Mouse (Mus musculus) heart, embryonic 16.5 days (tissue): ENCODE measurements around the gene 4933434E20Rik. TPM values are rescaled to one million over a fixed set of nuclear protein-coding genes. Genes with fewer than 3 reads are reported as not detected.

Experiments
- ATAC-seq: fragments of 200-750 bp; cut with Nextera tagmentation; replicated peaks from 2 replicates; pipeline ENCODE4 v1.8.0; 2017; ENCODE audit warnings: moderate number of reproducible peaks; ENCODE audit not compliant: insufficient read depth, low FRiP score; ENCODE audit errors: extremely low read depth
- H3K27ac ChIP-seq: fragments of 300-500 bp; sonication (generic); 2 replicates; pipeline ENCODE4 v1.5.1; 2014; ENCODE audit warnings: mild to moderate bottlenecking, low read length, control low read depth, moderate library complexity
- H3K27me3 ChIP-seq: fragments of 300-500 bp; sonication (generic); 2 replicates; pipeline ENCODE4 v1.6.1; 2014; ENCODE audit warnings: low read length, mixed read lengths; ENCODE audit not compliant: control insufficient read depth, insufficient read depth
- H3K36me3 ChIP-seq: fragments of 300-500 bp; sonication (generic); 2 replicates; pipeline ENCODE4 v1.6.1; 2014; ENCODE audit not compliant: control insufficient read depth, insufficient read depth
- H3K4me1 ChIP-seq: fragments of 300-500 bp; sonication (generic); 2 replicates; pipeline ENCODE4 v1.6.1; 2014; ENCODE audit warnings: low read length, mixed read lengths; ENCODE audit not compliant: control insufficient read depth, insufficient read depth
- H3K4me2 ChIP-seq: fragments of 300-500 bp; sonication (generic); 2 replicates; pipeline ENCODE4 v1.6.1; 2014; ENCODE audit warnings: low read depth, mild to moderate bottlenecking, control low read depth, low read length
- H3K4me3 ChIP-seq: fragments of 300-500 bp; sonication (generic); 2 replicates; pipeline ENCODE4 v1.5.1; 2014; ENCODE audit warnings: mild to moderate bottlenecking, control low read depth, low read length
- H3K9ac ChIP-seq: fragments of 300-500 bp; sonication (generic); 2 replicates; pipeline ENCODE4 v1.6.1; 2014; ENCODE audit warnings: low read length, control low read depth
- H3K9me3 ChIP-seq: fragments of 300-500 bp; sonication (generic); replicated peaks from 2 replicates; pipeline ENCODE4 v1.6.1; 2016; ENCODE audit warnings: low read length; ENCODE audit not compliant: control insufficient read depth
- WGBS: fragments of 180-500 bp; shearing (Covaris S2); extraction: QIAGEN DNeasy Blood & Tissue Kit; methylation state at CpG from one replicate; pipeline ENCODE4 v1.1.7; 2014; 5-methylcytosine and 5-hydroxymethylcytosine counted together
- polyA plus RNA-seq: library from polyadenylated mRNA; unstranded; fragments of >200 nt; fragmentation: Nextera tagmentation; extraction: Ambion mirVana; gene quantifications from 2 replicates; pipeline ENCODE4 v1.2.1, GENCODE M21; 2015

The 4933434E20Rik gene
- polyA plus RNA-seq, 1 experiment from 2014 or later, result 151 TPM

DNA sequence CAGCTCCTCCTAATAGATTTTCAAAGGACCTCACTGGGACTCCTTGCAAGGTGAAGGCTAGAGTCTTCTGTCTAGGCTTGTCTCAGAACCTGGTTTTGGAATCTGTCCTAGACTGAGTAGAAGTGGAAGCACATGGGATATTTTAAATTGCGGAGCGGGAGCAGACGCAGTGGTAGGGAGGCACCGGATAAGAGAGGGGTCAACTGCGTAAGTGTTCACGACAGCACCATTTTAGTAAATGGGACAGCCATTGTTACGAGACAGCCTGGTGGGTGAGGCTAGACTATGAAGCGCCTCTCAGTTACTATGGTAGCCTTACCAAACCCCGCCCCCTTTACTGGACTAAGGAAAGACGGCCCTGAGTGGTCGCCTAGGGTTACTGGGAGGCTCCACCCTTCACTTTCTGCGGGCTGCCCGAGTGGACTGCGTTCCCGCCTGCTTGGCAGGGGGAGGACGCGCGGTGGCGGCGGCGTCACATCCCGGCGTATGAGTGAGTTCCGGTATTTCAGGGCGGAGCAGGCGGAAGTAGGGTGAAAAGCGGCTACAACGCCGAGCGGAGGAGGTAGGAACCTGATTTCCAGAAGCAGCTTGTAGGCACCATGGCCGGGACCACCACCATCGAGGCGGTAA, 27.8 kb downstream of the 4933434E20Rik start:
- Histone ChIP-seq H3K4me2 (peak overlapping the region; percentile 86), H3K9me3 (no peaks in the 10 kb centered on the region), H3K4me3 (peak overlapping the region; percentile 96), H3K9ac (peak overlapping the region; percentile 94), H3K36me3 (no peaks in the 10 kb centered on the region), H3K4me1 (peaks cover 45% of the 10 kb centered on the region), H3K27ac (peak overlapping the region; percentile 99), H3K27me3 (no peaks in the 10 kb centered on the region)
- peak; percentile 91 for ATAC-seq
- WGBS, result under 1% methylated on average over 33 of the region's 33 CpGs

- Histone ChIP-seq H3K9ac (peak overlapping the region; percentile 94), H3K4me2 (peak overlapping the region; percentile 86), H3K4me1 (peaks cover 52% of the 10 kb centered on the region), H3K36me3 (no peaks in the 10 kb centered on the region), H3K9me3 (no peaks in the 10 kb centered on the region), H3K27me3 (no peaks in the 10 kb centered on the region), H3K27ac (peak overlapping the region; percentile 99), H3K4me3 (peak overlapping the region; percentile 96)
- ATAC-seq, result peak; percentile 61
- under 1% methylated on average over 53 of the region's 53 CpGs for WGBS
Observed at GRCm38 (mm10) chr3:90079763-90080497, 28.5 kb downstream of the 4933434E20Rik start.

DNA sequence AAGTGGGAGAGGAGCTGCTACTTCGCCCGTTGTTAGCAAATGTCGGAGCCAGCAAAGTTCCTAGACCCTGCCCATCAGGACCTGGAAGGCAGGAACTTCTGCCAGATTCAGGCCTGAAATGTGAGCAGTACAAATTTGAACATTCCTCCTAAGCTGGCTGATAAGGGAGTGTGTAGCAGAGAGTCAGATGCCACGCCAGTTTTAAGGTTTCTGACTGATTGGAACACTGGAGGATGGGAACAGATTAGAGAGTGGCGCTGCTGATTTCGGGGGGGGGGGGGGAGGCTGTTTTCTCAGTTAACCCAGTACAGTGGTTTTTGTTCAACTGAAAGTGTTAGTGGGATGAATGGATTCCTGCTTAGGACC, 29.0 kb downstream of the 4933434E20Rik start:
- H3K9ac ChIP-seq, result peak overlapping the region; percentile 94
- no peaks in the 10 kb centered on the region for H3K27me3 ChIP-seq
- H3K4me3 ChIP-seq, result peak overlapping the region; percentile 96
- H3K4me1 ChIP-seq, result peaks cover 58% of the 10 kb centered on the region
- H3K4me2 ChIP-seq, result peak overlapping the region; percentile 86
- H3K27ac ChIP-seq, result peak overlapping the region; percentile 99
- no peak for ATAC-seq
- H3K36me3 ChIP-seq, result no peaks in the 10 kb centered on the region
- no peaks in the 10 kb centered on the region for H3K9me3 ChIP-seq
- WGBS, result 0% methylated on average over 6 of the region's 6 CpGs

- 60% methylated on average over 5 of the region's 5 CpGs for WGBS
- ATAC-seq, result no peak
- Histone ChIP-seq H3K4me3 (peak overlapping the region; percentile 96), H3K9me3 (no peaks in the 10 kb centered on the region), H3K27me3 (no peaks in the 10 kb centered on the region), H3K36me3 (no peaks in the 10 kb centered on the region; the same call in 1 of the 2 replicates), H3K9ac (peak overlapping the region; percentile 59), H3K4me1 (peaks cover 61% of the 10 kb centered on the region), H3K27ac (peak overlapping the region; percentile 74), H3K4me2 (peak overlapping the region; percentile 86)
Observed at GRCm38 (mm10) chr3:90081365-90082240, 30.2 kb downstream of the 4933434E20Rik start.

- H3K4me1 ChIP-seq, result peaks cover 57% of the 10 kb centered on the region
- 27% methylated on average over 5 of the region's 5 CpGs for WGBS
- ATAC-seq, result no peak
Observed at GRCm38 (mm10) chr3:90083034-90083433, 31.6 kb downstream of the 4933434E20Rik start.

DNA sequence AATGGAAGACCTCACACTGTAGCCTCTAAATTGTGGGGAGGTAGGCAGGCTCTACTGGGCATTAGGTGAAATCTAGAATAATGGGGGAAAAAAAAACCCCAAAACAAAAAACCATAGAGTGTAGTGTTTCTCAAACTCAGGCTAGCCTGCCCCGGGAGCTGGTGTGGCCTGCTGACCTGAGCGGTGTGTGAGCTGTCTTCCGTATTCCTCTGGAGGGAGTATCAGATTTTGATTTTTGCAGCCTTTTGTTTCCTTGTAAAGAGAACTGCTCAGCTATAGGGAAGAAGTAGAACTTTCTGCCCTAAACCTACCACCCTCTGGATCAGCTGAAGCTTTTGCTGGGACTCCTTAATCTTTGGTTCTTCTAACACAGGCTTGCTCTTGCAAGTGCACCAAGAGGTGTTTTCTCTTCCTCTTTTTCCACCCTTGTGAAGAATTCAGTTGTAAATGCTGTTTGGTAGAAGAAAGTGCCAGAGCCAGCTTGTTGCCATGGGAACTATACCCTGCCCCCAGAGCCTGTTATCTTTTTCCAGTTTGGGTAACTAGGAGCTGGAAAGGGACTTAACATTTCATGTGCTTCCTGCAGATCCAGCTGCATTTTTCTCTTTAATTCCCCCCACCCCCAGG, 32.4 kb downstream of the 4933434E20Rik start:
- H3K36me3 ChIP-seq, result peaks cover 19% of the 10 kb centered on the region
- peak overlapping the region; percentile 86 for H3K4me2 ChIP-seq
- H3K9me3 ChIP-seq, result no peaks in the 10 kb centered on the region
- no peak overlapping the region for H3K4me3 ChIP-seq
- peak overlapping the region; percentile 74 for H3K27ac ChIP-seq
- H3K4me1 ChIP-seq, result peaks cover 53% of the 10 kb centered on the region
- no peak for ATAC-seq
- H3K9ac ChIP-seq, result no peak overlapping the region; the same call in 1 of the 2 replicates
- no peaks in the 10 kb centered on the region for H3K27me3 ChIP-seq
- 41% methylated on average over 3 of the region's 3 CpGs for WGBS

More at GRCm38 (mm10) chr3:90083034-90083433, 31.6 kb downstream of the 4933434E20Rik start:
- H3K4me2 ChIP-seq, result peak overlapping the region; percentile 86
- H3K36me3 ChIP-seq, result peaks cover 11% of the 10 kb centered on the region
- H3K27ac ChIP-seq, result peak overlapping the region; percentile 74
- H3K4me3 ChIP-seq, result peak overlapping the region; percentile 17
- peak overlapping the region; percentile 18 for H3K9ac ChIP-seq
- H3K9me3 ChIP-seq, result no peaks in the 10 kb centered on the region
- H3K27me3 ChIP-seq, result no peaks in the 10 kb centered on the region

DNA sequence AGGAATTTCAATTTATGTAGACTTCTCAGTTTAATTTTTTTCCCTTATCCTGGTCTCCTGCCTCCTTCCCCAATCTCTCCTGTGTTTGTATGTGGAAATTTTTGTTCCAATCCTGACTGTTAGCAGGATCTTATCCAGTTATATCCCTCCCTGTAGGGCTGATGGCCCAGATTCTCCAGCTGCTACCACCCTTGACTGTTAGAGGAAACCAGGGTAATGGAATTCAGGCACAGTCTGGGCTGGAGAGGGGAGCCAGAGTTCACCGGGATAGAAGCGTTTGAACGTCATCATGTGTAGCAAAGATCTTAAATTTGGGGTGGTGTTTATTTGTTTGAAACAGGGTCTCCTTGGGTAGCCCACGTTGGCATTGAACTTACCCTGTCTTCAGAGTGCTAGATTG, 33.4 kb downstream of the 4933434E20Rik start:
- peak overlapping the region; percentile 25; the same call in 1 of the 2 replicates for H3K27ac ChIP-seq
- H3K9me3 ChIP-seq, result no peaks in the 10 kb centered on the region
- peak overlapping the region; percentile 4; the same call in 1 of the 2 replicates for H3K4me2 ChIP-seq
- WGBS, result 49% methylated on average over 4 of the region's 4 CpGs
- H3K27me3 ChIP-seq, result no peaks in the 10 kb centered on the region
- no peak for ATAC-seq
- H3K36me3 ChIP-seq, result peaks cover 29% of the 10 kb centered on the region
- H3K4me1 ChIP-seq, result peaks cover 50% of the 10 kb centered on the region
- H3K4me3 ChIP-seq, result no peak overlapping the region
- no peak overlapping the region for H3K9ac ChIP-seq

DNA sequence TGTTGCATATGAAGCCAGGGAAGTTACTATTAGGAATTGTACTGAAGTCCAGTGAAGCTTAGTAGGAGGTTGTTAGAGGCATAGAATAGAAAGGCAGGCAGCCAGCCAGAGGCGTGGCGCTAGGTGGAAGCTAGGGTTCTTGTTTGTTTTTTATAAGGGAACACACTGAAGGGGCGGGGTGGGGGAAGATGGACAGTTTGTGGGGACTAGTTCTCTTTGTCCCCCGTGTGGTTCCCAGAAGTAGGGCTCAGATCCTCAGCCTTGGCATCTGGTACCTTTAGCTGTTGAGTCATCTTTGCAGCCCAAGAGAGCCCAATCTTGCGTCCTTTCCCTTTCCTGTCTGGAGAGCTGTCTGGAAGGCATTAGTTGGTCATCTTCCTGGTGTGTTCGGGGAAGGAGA, 33.8 kb downstream of the 4933434E20Rik start:
- ATAC-seq, result no peak
- Histone ChIP-seq H3K36me3 (peaks cover 34% of the 10 kb centered on the region), H3K9me3 (no peaks in the 10 kb centered on the region), H3K4me1 (peaks cover 50% of the 10 kb centered on the region), H3K9ac (no peak overlapping the region), H3K27me3 (no peaks in the 10 kb centered on the region), H3K4me3 (no peak overlapping the region), H3K27ac (peak overlapping the region; percentile 11; the same call in 1 of the 2 replicates), H3K4me2 (no peak overlapping the region)
- 71% methylated on average over 6 of the region's 6 CpGs for WGBS
